Mouse (Mus musculus): ENCODE data around the gene Jmy. TPM values are rescaled to one million over a fixed set of nuclear protein-coding genes. Genes with fewer than 3 reads are reported as not detected.

Gene Jmy
- polyA plus RNA-seq, 2 experiments from 2014 or later = 1.5 to 2.1 TPM

Other genes starting within 250 kb of the Jmy start
- 1 to 10 TPM; 2.6 to 4.7 TPM for gene Homer1, start 200.2 kb downstream of the Jmy start, polyA plus RNA-seq (2017; shearing (Covaris generic))
- gene Bhmt, start 138.2 kb upstream of the Jmy start, polyA plus RNA-seq (2017; shearing (Covaris generic)) = under 1 TPM in 1 of 2 experiments, not detected in 1; 0.57 TPM
- gene Bhmt2, start 174.5 kb upstream of the Jmy start, polyA plus RNA-seq (2017; shearing (Covaris generic)) = under 1 TPM in 1 of 2 experiments, not detected in 1; 0.22 TPM
- gene Dmgdh, start 174.6 kb upstream of the Jmy start, polyA plus RNA-seq (2017; shearing (Covaris generic)) = not detected

Data from activated CD4-positive, CD25-positive, alpha-beta regulatory T cell, adult 4 months (primary cell).